Mouse (Mus musculus) forelimb bud, embryonic 11.5 days (tissue): Measurements from ENCODE around the gene Unc79.
A peak's percentile ranks its signal among the peaks of the same experiment; 100 is the strongest.

Source experiments
- DNase-seq: peaks from one replicate; pipeline ENCODE4 v3.0.0-alpha.2; 2012; ENCODE audit warnings: low read depth, low spot score

Gene Unc79

DNA sequence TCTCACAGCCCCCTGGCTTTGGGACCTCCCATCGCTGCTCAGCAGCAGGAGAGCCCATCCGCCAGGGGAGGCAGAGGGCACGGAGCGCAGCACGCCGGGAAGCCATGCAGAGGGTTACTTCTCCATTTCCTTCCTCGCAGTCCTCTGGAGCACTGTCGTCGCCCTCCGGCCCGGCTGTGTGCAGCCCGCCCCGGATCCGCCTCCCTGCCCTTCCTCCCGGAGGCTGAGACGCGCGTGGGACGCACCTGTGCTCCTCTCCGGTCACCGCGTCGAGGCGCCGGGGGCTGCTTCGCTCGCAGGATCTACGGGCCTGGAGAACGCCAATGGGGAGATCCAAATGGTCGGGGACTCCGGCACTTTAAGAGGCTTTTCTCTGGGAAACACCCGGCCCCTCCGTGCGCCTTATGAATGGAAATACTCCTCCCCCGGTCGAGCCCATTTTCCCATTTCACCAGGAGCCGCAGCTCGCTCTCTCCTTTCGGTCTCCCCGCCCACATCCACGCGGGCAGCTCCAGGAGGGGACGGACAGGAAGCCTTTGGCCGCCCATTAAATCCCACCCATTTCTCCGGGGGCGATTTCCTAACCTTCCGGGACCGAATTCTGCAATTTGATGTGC is at the start of gene Unc79:
Gene Unc79, plus strand, starts transcription at position 82 of the 617 bp plus-strand sequence.
- peak; percentile 20 for DNase-seq

DNA sequence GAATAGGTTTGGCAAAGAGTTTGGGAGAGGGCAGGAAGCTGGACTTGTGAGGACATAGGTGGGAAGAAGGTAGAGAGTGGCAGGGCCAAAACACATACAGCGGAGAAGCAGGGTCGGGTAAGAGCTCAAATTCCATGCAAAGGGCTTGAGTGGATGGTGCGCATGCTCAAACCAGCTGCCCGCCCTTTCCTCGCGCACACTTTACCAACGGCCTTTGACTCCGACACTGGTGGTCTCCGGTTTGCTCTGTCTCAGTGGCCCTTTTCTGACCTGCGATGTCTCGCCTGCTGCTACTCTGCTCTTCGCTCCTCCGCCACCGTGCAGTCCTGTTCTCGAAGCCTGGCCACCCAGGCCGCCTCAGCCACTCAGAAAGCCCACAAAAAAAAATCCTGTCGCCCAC is 49.6 kb upstream of the Unc79 start, which contains the start of gene Cox8c:
Gene Cox8c, plus strand, starts transcription at position 226 of the 400 bp plus-strand sequence.
- DNase-seq = no peak

DNA sequence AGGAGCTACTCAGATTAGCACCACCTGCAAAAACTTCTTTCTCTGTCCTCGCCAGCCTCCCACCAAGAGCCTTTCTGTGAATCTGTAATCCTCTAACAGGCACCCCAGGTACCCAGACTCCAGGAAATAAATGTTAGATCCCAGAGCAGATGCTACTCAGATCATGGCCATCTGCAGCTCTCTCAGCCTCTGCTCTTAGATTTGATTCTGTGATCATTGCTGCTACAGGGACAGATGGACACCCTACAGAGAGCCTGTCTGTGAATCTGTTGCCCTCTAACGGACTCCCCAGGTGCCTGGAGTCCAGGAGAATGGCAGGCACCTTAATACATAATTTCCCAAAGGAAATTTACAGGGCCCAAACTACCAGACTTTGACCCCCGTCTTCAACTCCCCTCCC is 40.5 kb upstream of the Unc79 start:
- no peak for DNase-seq

DNA sequence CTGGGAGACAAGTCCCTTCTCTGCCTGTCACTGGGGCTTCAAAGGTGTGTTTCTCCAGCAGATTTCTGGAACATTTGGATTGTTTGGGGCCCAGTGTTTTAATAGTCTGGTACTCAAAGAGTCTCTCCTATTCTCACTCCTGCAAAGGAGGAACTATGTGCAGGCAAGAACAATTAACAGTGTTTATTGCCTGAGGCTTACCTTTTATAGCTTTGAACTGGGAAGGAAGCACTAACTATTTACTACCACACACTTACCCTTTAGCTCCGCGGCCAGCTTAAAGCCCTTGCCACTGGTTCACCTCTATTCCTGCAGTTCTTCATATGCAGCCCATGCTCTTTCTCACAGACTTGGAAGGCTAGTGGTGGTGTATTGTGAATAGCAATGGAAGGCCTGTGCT is 32.6 kb upstream of the Unc79 start:
- peak; percentile 63 for DNase-seq

DNA sequence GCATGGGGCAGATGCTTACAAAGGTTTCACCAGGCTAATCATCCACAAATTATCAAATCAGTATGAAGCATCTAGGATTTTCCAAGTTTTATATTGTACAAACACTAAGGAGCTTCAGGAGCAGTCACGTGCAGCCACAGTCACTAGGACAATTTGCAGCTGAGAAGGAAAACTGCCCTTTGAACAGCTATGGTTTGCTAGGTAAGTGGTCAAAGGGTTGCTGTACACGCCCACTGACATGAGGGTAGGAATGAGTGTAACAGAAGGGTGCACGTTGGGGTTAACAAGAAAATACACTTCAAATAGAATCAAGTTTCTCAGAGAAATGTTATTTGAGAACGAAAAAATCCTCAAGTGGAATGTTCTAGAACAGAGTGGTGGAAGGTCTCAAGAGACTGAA is 18.9 kb upstream of the Unc79 start:
- no peak for DNase-seq

DNA sequence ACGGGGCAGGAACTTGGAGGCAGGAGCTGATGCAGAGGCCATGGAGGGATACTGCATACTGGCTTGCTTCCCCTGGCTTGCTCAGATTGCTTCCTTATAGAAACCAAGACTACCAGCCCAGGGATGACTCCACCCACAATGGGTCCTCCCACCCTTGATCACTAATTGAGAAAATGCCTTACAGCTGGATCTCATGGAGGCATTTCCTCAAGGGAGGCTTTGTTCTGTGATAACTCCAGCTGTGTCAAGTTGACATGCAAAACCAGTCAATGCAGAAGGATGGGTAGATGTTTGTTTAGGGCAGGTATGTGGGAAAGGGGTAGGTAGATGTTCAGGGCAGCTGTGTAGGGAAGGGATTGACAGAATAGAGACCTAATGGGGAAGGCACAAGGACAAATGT is 18.3 kb upstream of the Unc79 start:
- no peak for DNase-seq

DNA sequence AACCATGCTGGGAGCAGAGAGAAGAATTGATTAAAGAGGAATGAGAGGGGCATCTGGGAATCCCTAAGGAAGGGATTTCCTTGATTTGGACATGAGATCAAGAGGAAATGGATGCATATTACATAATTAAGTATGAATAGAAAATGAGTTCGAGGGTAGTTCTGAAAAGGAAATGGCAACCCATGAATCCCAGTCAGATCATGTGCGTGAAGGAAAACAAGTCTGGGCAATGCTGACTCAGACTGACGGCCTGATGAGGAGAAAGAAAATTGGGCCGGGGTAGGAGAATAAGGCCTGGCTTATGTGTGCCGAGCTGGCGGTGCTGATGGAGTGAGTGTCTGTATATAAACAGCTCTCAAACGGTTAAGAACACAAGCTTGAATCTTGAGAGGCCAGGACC is 17.9 kb upstream of the Unc79 start:
- no peak for DNase-seq

DNA sequence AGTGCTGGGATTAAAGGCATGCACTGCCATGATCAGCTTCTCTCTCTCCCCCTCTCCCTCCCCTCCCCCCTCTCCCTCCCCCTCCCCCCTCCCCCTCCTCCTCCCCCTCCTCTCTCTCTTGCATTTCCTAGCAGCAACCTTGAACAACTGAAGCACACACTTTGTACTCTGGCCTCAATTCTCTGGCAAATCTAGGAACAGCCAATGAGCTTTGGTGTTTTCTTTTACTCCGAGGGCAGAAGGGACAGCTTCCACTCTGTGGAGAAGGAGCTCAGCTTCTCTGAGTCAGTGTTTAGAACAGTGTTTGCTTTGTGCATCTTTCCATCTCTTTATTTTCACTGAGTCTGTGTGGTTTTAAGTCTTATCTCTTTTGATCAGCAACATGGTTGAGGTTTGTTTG is 12.8 kb upstream of the Unc79 start:
- no peak for DNase-seq

DNA sequence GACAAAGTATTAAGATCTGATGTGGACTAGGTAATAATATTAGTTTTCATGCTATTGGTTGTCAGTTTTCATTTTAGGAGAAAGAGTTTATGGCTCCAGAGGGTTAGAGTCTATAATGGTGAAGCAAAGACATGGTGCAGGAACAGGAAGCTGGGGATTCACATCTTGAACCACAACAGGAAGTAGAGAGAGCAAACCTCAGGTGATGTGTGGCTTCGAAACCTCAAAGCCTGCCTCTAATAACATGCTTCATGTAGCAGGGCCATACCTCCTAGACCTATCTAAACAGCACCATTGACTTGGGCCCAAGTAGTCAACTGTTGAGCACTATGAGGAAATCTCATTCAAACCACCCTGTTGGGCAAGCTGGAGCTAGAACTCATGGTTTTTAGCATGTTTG is 3.1 kb upstream of the Unc79 start:
- no peak for DNase-seq

DNA sequence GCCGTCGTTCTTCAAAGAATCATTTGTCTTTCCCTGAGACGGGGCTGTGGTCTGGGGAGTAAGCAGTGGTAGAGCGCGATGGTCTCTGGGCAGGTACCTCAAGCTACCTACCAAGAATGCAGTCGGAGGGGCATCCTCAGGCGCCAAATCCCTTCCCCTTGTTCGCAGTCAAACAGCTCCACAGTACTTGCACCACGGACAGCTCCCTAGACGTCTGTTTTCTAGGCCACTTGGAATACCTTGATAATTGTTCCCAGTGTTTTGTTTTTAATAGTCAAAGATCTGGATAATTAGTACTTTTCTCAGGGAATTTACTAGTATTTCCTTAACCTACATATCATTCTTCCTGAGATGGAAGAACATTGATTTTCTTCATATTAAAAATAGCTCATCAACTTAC is 833 bp upstream of the Unc79 start:
- DNase-seq = peak; percentile 12

DNA sequence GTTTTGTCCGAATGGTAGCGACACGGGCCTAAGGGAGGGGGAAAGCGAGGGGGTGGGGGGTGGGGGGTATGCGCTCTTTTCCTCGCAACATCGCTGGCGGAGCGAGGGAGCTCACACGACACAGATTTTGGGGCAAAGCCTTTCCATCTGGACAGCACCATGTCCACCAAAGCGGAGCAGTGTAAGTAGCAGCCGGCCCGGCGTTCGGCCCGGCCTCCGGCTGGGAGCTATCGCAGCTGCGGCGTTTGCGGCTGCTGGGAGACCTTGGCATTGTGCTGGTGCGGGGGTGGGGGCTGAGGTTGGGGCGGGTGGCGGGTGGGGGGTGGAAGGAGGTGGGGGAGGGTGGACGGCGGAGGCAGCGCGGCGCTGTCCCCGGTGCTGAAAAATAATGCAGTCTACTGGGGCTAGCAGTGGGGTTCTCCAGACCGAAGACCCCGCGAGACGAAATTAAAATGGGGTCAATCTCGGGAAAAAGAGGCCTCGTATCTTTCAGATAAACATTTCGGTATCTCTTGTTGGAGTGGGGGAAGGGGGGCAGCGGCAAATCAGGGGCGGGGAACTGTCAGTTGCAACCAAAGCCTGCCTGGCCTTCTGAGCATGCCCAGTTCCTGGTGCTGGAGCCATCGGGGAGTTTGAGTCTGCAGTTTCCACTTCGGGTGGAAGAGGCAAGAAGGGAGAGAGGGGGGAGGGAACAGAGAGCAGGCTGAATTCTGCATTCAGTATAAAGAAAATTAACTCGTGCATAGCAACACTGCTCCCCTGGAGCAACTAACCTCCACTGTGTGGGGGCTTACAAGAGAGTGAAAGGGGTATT is 943 bp downstream of the Unc79 start:
- DNase-seq = peak; percentile 67

DNA sequence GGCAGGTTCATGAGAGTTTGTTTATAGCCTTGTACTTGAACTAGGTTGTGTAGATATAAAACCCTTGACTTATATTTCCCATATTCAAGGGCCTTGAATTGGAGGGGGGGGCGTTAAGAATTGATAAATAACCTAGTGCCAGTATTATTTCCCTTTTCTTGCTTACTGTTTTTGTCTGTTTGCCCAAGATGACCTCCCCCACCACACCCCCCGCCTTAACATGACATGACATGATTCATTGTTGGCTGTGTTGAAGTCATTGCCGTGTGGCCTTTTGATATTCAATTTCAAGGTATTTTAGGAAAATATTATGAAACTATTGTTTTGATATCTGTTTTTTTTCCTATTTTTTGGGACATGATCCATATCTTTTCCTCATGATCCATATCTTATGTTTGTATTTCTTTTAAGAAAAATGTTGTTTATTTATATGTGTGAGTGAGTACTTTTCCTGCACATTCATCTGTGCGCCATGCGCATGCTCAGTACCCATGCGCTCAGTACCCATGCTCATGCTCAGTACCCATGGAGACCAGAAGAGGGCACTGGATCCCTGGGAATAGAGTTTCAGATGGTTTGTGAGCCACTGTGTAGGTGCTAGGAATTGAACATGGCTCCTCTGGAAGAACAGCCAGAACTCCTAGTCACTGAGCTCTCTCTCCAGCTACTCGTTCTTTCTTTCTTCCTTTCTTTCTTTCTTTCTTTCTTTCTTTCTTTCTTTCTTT is 11.6 kb downstream of the Unc79 start:
- no peak for DNase-seq

DNA sequence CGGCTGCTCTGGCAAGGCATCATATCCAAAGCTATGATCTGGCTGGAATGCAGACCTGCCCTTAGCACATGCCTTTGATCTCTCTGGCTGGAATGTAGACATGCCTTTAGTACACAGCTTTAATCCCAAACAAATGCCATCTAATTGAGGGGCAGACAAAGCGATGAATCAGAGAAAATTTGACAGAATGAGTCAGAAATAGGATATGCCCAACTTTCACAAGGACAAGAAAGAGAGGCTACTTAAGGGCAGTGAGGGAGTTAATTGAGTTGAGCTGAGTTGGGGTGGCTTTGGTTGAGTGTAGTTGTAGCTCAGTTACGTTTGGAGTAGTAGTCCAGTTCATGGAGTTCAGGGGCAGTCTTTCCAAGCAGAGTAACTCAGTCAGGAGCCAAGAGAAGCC is 12.4 kb downstream of the Unc79 start:
- peak; percentile 16 for DNase-seq

DNA sequence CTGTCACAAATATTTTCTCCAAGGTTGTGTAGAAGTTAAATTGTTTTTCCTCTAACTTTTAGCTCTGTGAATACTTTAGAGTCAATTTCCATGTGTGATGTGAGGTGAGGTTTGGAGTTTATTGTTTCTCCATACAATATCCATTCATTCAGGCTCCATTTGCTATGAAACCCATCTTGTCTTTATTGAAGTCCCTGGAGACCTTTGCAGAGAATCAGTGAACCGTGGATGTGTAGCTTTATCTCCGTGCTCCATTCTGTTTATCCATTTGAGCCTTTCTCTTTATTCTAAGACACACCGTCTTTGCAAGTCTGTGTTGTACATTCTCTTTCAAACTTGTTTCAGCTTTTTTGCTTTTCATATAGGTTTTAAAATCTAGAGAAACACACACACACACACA is 15.8 kb downstream of the Unc79 start:
- no peak for DNase-seq

DNA sequence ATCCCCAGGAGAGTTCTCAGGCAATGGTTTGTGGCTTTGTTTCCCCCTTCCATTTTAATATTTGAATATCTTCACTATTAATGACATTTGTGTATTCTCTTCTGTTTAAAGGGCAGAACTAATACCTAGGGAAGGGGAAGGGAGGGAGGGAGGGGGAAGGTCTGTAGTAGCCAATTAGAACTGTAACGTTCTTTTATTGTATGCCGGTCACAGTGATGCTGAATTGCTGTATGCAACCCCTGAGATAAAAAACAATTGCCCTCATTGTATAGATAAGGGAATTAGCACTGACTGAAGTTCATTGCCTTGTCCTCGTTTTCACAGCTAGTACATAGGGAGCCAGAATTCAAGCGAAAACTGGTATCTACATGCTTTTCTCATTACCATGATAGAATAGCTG is 31.9 kb downstream of the Unc79 start:
- DNase-seq = no peak

DNA sequence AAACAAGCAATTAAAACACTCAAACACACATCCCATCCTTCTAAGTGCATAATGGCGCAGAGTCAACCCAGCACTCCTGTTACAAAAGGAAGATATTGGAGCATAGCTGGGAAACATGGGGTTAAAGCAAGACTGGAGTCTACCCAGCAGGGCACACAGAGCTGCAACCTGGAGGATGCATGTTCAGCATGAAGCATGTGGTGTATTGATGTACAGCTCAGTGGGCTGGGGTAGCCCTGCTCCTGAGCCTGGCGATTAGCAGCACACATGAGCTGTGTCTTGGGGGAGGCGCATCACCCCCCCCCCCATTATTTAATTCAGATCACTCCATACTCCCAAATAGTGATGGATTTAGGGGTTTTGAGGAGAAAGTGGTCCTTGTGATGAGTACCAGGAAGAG is 32.9 kb downstream of the Unc79 start:
- DNase-seq = no peak

DNA sequence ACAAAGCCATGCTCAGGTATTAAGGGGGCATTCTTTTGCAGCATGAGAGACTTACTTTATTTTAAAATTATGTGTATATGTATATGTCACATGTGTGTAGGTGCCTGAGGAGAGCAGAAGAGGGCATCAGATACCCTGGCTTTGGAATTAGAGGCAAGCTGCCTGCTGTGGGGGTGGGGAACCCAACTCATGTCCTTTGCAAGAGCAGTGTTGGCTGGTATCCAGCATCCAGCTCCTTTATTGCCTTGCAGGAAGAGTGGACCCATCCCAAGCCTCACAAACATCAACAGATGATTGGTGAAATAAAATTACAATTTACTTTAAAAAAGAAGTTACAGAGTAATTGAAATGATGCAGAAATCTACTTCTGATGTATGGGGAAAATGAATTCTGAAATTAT is 36.7 kb downstream of the Unc79 start:
- DNase-seq = no peak

DNA sequence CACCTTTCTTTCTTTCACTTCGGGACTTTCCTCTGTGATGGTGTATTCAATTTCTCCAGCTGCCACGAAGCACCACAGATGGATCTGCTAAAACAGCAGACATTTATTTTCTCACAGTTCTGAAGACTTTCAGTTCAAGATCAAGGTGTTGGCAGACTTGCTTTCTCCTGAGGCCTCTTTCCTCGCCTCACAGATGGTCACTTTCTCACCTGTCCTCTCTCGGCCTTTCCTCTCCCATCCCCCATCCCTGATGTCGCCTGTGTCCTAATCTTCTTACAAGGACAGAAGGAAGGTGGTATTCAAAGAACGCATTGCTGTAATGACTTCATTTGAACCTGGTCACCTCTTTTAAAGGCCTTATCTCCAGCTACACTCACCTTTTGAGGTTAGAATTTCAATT is 39.1 kb downstream of the Unc79 start:
- DNase-seq = no peak

DNA sequence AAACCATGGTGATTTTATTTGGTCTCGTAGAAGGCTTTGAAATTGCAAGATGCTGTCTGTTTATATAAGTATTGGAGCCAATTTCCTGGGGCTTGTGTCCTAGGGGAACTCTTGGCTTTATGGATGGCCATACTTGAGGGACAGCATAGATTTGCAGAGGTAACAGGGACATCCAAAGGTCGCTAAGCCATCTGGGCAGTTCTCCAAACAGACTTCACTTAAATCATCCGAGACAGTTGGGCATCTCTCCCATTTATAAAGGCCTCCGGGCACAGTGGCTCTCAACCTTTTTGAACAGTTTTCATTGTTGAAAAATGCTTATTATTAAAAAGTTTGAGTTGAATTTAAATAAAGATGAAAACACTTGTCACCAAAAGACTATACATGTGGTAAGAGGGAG is 59.8 kb downstream of the Unc79 start:
- no peak for DNase-seq

DNA sequence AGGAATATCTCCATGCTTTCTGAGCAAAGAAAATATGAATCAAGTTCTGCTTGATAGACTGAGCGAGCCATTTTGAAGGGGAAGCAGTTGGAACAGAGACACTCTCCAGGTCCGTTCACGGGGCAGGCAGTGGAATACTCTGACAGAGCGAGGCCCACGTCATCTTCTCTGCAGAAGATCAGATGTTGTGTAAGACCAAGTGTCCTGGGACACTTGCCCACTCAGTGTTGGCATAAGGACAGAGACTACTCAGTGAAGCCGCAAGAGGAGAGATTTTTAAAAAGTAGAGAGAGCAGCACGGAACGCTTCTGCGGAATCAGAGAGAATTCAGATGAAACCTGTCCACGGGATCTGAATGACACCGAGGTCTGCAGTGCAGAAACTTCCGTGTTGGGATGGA is 69.5 kb downstream of the Unc79 start:
- DNase-seq = no peak

DNA sequence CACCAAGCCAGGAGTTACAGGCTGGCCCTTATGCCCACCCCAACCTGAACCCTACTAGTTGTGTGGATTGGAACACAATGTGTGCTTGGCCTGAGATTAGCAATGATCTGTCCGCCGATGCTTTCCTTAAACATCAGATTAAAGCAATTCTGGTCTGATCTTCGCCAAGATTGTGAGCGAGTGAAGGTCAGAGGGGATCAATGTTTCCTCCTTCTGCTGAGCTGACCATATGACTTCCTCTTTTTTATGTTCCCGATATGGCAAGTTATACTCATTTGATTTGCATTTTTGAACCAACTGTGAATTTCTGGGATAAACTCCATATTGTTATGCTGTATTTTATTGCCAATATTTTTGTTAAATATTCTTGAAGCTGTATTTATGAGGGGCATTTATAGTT is 88.0 kb downstream of the Unc79 start:
- DNase-seq = no peak

DNA sequence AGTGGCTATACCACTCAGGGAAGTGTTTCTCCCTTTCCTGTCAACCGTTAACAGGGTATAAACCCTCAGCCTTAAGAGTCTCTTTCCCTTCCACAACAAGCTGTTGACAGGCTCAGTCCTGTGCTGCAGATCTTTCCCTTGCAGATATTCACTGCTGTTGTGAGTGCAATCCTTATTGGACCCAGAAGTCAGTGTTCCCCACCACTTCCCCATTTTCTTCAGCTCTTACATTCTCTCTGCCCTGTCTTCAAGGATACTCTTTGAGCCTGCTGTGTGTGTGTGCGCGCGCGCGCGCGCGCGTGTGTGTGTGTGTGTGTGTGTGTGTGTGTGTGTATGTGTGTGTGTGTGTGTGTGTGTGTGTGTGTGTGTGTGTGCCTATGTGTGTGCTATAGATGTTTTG is 90.7 kb downstream of the Unc79 start:
- DNase-seq = no peak

DNA sequence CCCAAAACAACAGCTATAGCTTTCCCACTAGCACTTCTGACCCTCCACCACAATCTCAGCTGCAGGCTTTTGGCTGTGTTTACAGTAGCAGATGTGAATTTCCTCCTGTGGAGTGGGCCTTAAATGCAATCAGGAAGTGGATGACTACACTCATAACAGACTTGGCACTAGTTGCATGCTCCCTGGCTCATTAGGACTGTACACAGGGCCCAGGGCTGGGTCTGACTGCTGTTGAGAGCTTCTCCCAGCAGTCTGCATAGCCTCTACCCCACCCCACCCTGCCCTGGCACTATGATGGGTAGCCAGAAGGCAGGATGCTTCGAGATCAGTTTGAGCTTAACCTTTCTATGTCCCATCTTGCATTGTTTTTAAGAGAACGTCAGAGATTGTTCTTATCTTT is 91.5 kb downstream of the Unc79 start:
- DNase-seq = no peak
